Mouse (Mus musculus): Measurements from ENCODE around the gene Rab35. TPM values are rescaled to one million over a fixed set of nuclear protein-coding genes. Genes with fewer than 3 reads are reported as not detected.

The Rab35 gene
- polyA plus RNA-seq, 1 experiment from 2014 or later: 18.0 TPM

DNA sequence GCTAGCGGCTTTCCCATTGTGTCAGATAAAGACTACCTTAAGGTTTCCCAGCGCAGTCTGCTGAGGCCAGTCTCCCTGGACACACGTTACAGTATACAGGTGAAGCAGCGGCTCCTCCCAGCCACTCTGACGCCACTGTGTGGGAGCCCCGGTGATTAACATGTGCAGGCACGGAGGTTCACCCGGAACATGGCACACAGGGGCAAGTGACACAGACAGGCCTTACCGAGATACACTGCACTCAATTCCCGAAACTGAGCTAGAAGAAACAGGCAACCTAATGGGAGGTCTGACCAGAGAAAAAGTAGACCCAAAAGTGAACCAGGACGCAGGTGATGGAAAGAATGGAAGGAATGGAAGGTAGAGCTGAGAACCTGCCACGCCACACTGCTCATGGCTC lies 22.1 kb downstream of the Rab35 start:
- H3K36me3 ChIP-seq (ENCODE audit: control insufficient read depth, insufficient read depth): no peaks in the 10 kb centered on the region
- no peak overlapping the region for H3K9ac ChIP-seq (replicated peaks; ENCODE audit: low read depth, low read length)
- ATAC-seq: no peak
- no peak overlapping the region for H3K4me3 ChIP-seq (replicated peaks; ENCODE audit: low read length)
- peaks cover 11% of the 10 kb centered on the region for H3K4me1 ChIP-seq (replicated peaks; ENCODE audit: control insufficient read depth, insufficient read depth, low read length)
- H3K27me3 ChIP-seq (replicated peaks; ENCODE audit: control insufficient read depth, insufficient read depth, low read length): no peaks in the 10 kb centered on the region
- WGBS: 90% methylated on average over 12 of the region's 12 CpGs
- no peak overlapping the region for H3K4me2 ChIP-seq (ENCODE audit: low read length)
- no peaks in the 10 kb centered on the region for H3K9me3 ChIP-seq (ENCODE audit: control insufficient read depth, low read length)
- H3K27ac ChIP-seq (ENCODE audit: low read length): no peak overlapping the region

DNA sequence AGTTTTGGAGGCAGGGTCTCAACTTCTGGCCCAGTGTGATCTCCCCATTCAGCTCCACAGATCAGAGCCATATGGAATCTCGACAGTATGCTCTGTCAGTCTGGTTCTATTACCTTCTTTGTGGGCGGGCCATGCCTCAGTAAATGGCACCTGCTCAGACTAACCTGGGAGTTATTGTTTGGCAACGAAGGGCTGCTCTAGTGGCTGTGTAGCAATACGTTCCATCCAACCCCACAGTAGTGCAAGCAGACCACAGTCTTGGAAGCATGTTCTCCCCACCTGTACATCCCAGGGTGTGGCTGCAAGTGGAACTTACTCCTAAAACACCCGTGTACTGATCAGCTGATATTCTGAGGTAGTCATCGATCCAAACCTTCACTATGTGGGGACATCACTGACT lies 25.0 kb downstream of the Rab35 start:
- Histone ChIP-seq H3K27ac (ENCODE audit: low read length) (no peak overlapping the region), H3K4me2 (ENCODE audit: low read length) (no peak overlapping the region), H3K9me3 (ENCODE audit: control insufficient read depth, low read length) (no peaks in the 10 kb centered on the region), H3K36me3 (ENCODE audit: control insufficient read depth, insufficient read depth) (no peaks in the 10 kb centered on the region), H3K27me3 (replicated peaks; ENCODE audit: control insufficient read depth, insufficient read depth, low read length) (no peaks in the 10 kb centered on the region), H3K4me1 (replicated peaks; ENCODE audit: control insufficient read depth, insufficient read depth, low read length) (peaks cover 9% of the 10 kb centered on the region), H3K9ac (replicated peaks; ENCODE audit: low read depth, low read length) (no peak overlapping the region), H3K4me3 (replicated peaks; ENCODE audit: low read length) (no peak overlapping the region)
- 76% methylated on average over 6 of the region's 6 CpGs for WGBS
- ATAC-seq: no peak

GRCm38 (mm10) chr5:115657234-115657633 lies 25.5 kb downstream of the Rab35 start:
- WGBS: 84% methylated on average over 1 of the region's 1 CpGs
- H3K4me1 ChIP-seq (replicated peaks; ENCODE audit: control insufficient read depth, insufficient read depth, low read length): peaks cover 4% of the 10 kb centered on the region
- ATAC-seq: no peak
- no peaks in the 10 kb centered on the region for H3K36me3 ChIP-seq (ENCODE audit: control insufficient read depth, insufficient read depth)
- no peak overlapping the region for H3K4me3 ChIP-seq (replicated peaks; ENCODE audit: low read length)
- no peaks in the 10 kb centered on the region for H3K27me3 ChIP-seq (replicated peaks; ENCODE audit: control insufficient read depth, insufficient read depth, low read length)
- no peaks in the 10 kb centered on the region for H3K9me3 ChIP-seq (ENCODE audit: control insufficient read depth, low read length)
- no peak overlapping the region for H3K27ac ChIP-seq (ENCODE audit: low read length)
- no peak overlapping the region for H3K9ac ChIP-seq (replicated peaks; ENCODE audit: low read depth, low read length)
- no peak overlapping the region for H3K4me2 ChIP-seq (ENCODE audit: low read length)

GRCm38 (mm10) chr5:115658352-115658751 lies 26.6 kb downstream of the Rab35 start:
- no peak for ATAC-seq
- Histone ChIP-seq H3K4me1 (replicated peaks; ENCODE audit: control insufficient read depth, insufficient read depth, low read length) (no peaks in the 10 kb centered on the region), H3K27me3 (replicated peaks; ENCODE audit: control insufficient read depth, insufficient read depth, low read length) (no peaks in the 10 kb centered on the region), H3K36me3 (ENCODE audit: control insufficient read depth, insufficient read depth) (no peaks in the 10 kb centered on the region), H3K4me3 (replicated peaks; ENCODE audit: low read length) (no peak overlapping the region), H3K9ac (replicated peaks; ENCODE audit: low read depth, low read length) (no peak overlapping the region), H3K9me3 (ENCODE audit: control insufficient read depth, low read length) (no peaks in the 10 kb centered on the region), H3K27ac (ENCODE audit: low read length) (no peak overlapping the region), H3K4me2 (ENCODE audit: low read length) (no peak overlapping the region)
- WGBS: 89% methylated on average over 6 of the region's 6 CpGs

GRCm38 (mm10) chr5:115662658-115663057 lies 30.9 kb downstream of the Rab35 start:
- no peak for ATAC-seq
- H3K4me2 ChIP-seq (ENCODE audit: low read length): no peak overlapping the region

DNA sequence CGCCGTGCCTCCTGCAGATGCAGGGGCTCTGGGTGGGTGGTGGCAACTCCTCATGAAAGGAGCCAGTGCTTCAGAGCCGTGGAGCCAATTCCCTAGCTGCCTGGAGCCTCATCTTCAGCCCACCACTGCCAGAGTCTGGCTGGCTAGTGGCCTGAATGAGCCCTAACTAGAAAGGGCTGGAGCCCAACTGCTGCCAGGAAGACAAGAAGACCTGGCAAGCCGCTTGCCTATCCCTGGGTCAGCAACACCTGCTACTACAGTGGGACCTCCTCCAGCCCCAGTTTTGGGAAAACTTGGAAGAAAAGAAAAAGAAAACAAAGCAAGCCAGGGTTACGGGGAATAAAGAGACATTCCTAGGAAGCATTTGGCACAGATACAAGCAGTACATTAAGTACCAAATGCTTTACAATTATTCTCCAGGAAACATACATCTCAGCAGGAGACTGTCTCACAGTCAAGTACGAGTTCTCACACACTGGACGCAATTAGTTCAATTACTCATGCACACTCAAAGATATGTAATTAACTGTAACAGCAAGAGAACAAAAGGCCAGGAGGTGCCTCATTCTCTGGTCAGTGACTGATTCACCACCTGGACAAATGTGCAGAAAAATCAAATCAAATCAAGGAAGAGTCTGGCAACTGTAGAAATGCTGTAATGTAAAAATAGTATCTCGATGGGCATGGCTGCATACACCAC lies 34.8 kb downstream of the Rab35 start:
- 31% methylated on average over 8 of the region's 8 CpGs for WGBS
- H3K4me1 ChIP-seq (replicated peaks; ENCODE audit: control insufficient read depth, insufficient read depth, low read length): peaks cover 3% of the 10 kb centered on the region; the same call in 1 of the 2 replicates
- H3K9me3 ChIP-seq (ENCODE audit: control insufficient read depth, low read length): no peaks in the 10 kb centered on the region
- no peaks in the 10 kb centered on the region for H3K27me3 ChIP-seq (replicated peaks; ENCODE audit: control insufficient read depth, insufficient read depth, low read length)
- H3K9ac ChIP-seq (replicated peaks; ENCODE audit: low read depth, low read length): no peak overlapping the region
- no peak overlapping the region for H3K4me3 ChIP-seq (replicated peaks; ENCODE audit: low read length)
- H3K27ac ChIP-seq (ENCODE audit: low read length): peak overlapping the region; percentile 43; the same call in 1 of the 2 replicates
- H3K4me2 ChIP-seq (ENCODE audit: low read length): no peak overlapping the region
- no peak for ATAC-seq
- no peaks in the 10 kb centered on the region for H3K36me3 ChIP-seq (ENCODE audit: control insufficient read depth, insufficient read depth)

More at GRCm38 (mm10) chr5:115662658-115663057, 30.9 kb downstream of the Rab35 start:
- Histone ChIP-seq H3K9me3 (ENCODE audit: control insufficient read depth, low read length) (no peaks in the 10 kb centered on the region), H3K4me3 (replicated peaks; ENCODE audit: low read length) (no peak overlapping the region), H3K27ac (ENCODE audit: low read length) (no peak overlapping the region), H3K36me3 (ENCODE audit: control insufficient read depth, insufficient read depth) (no peaks in the 10 kb centered on the region), H3K4me1 (replicated peaks; ENCODE audit: control insufficient read depth, insufficient read depth, low read length) (peaks cover 3% of the 10 kb centered on the region; the same call in 1 of the 2 replicates), H3K9ac (replicated peaks; ENCODE audit: low read depth, low read length) (no peak overlapping the region), H3K27me3 (replicated peaks; ENCODE audit: control insufficient read depth, insufficient read depth, low read length) (no peaks in the 10 kb centered on the region)
- WGBS: 86% methylated on average over 22 of the region's 22 CpGs

DNA sequence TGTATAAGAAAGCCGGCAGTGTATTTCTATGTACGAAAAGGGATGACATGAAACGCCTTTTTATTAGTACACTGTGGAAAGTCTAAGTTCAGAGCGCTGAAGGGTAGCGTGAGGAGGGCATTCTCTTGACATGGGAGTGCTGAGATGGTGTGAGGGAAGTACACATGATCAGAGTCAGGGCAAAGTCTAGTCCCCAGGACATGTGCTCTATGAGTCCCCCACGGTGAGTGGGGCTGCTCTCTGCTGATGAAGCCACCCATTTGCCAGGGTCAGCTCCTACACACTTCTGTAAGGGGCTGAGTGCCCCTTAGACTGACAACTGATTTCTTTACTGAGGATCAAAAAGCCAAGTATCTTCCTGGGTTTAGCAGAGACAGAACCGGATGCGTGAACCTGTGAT lies 35.5 kb downstream of the Rab35 start:
- Histone ChIP-seq H3K4me3 (replicated peaks; ENCODE audit: low read length) (no peak overlapping the region), H3K4me1 (replicated peaks; ENCODE audit: control insufficient read depth, insufficient read depth, low read length) (peaks cover 3% of the 10 kb centered on the region; the same call in 1 of the 2 replicates), H3K4me2 (ENCODE audit: low read length) (no peak overlapping the region), H3K9me3 (ENCODE audit: control insufficient read depth, low read length) (no peaks in the 10 kb centered on the region), H3K36me3 (ENCODE audit: control insufficient read depth, insufficient read depth) (no peaks in the 10 kb centered on the region), H3K9ac (replicated peaks; ENCODE audit: low read depth, low read length) (no peak overlapping the region), H3K27me3 (replicated peaks; ENCODE audit: control insufficient read depth, insufficient read depth, low read length) (no peaks in the 10 kb centered on the region), H3K27ac (ENCODE audit: low read length) (no peak overlapping the region)
- ATAC-seq: no peak
- WGBS: 76% methylated on average over 8 of the region's 8 CpGs

- 12% methylated on average over 7 of the region's 7 CpGs for WGBS
These were observed 36.2 kb downstream of the Rab35 start for GRCm38 (mm10) chr5:115667894-115668293.

DNA sequence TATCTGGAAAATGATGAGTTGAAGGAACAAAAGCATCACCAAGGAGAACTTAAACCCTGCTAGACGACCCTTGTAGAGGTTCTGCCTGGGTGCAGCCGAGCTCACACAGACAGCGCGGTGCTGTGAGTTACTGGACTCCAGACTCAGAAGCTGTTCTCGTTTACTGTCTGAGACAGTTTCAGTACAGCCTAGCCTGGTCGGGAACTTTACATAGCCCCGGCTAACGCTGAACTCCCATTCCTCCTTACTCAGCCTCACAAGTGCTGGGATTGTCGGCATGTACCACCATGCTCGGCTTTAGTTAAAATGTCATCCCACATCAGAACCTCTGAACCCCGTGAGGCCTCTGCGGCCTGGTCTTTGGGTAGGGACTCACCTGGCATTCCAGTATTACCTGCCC lies 37.3 kb downstream of the Rab35 start:
- no peak overlapping the region for H3K27ac ChIP-seq (ENCODE audit: low read length)
- H3K4me2 ChIP-seq (ENCODE audit: low read length): no peak overlapping the region
- H3K4me3 ChIP-seq (replicated peaks; ENCODE audit: low read length): no peak overlapping the region
- 85% methylated on average over 12 of the region's 12 CpGs for WGBS
- H3K27me3 ChIP-seq (replicated peaks; ENCODE audit: control insufficient read depth, insufficient read depth, low read length): no peaks in the 10 kb centered on the region
- ATAC-seq: no peak
- peaks cover 3% of the 10 kb centered on the region; the same call in 1 of the 2 replicates for H3K4me1 ChIP-seq (replicated peaks; ENCODE audit: control insufficient read depth, insufficient read depth, low read length)
- no peaks in the 10 kb centered on the region for H3K9me3 ChIP-seq (ENCODE audit: control insufficient read depth, low read length)
- H3K9ac ChIP-seq (replicated peaks; ENCODE audit: low read depth, low read length): no peak overlapping the region
- H3K36me3 ChIP-seq (ENCODE audit: control insufficient read depth, insufficient read depth): no peaks in the 10 kb centered on the region

More at GRCm38 (mm10) chr5:115667894-115668293, 36.2 kb downstream of the Rab35 start:
- H3K4me1 ChIP-seq (replicated peaks; ENCODE audit: control insufficient read depth, insufficient read depth, low read length): peaks cover 3% of the 10 kb centered on the region; the same call in 1 of the 2 replicates
- no peaks in the 10 kb centered on the region for H3K27me3 ChIP-seq (replicated peaks; ENCODE audit: control insufficient read depth, insufficient read depth, low read length)
- ATAC-seq: no peak
- H3K36me3 ChIP-seq (ENCODE audit: control insufficient read depth, insufficient read depth): no peaks in the 10 kb centered on the region
- no peak overlapping the region for H3K9ac ChIP-seq (replicated peaks; ENCODE audit: low read depth, low read length)
- H3K27ac ChIP-seq (ENCODE audit: low read length): no peak overlapping the region
- H3K9me3 ChIP-seq (ENCODE audit: control insufficient read depth, low read length): no peaks in the 10 kb centered on the region
- H3K4me3 ChIP-seq (replicated peaks; ENCODE audit: low read length): no peak overlapping the region
- H3K4me2 ChIP-seq (ENCODE audit: low read length): no peak overlapping the region
